Mouse (Mus musculus) liver, embryonic 16.5 days (tissue): ENCODE data around the gene Fyb. TPM values are rescaled to one million over a fixed set of nuclear protein-coding genes. Genes with fewer than 3 reads are reported as not detected.

Experiments
- ATAC-seq: fragments of 200-750 bp; cut with Nextera tagmentation; 2 replicates; pipeline ENCODE4 v1.8.0; 2017; ENCODE audit warnings: low read depth, mild to moderate bottlenecking, moderate number of reproducible peaks, moderate library complexity
- H3K27ac ChIP-seq: fragments of 300-500 bp; sonication (generic); 2 replicates; pipeline ENCODE4 v1.5.1; 2014; ENCODE audit warnings: mild to moderate bottlenecking, low read length
- H3K27me3 ChIP-seq: fragments of 300-500 bp; sonication (generic); 2 replicates; pipeline ENCODE4 v1.6.1; 2014; ENCODE audit warnings: low read depth, low read length, mixed read lengths; ENCODE audit not compliant: control insufficient read depth, insufficient read depth
- H3K36me3 ChIP-seq: fragments of 300-500 bp; sonication (generic); 2 replicates; pipeline ENCODE4 v1.6.1; 2014; ENCODE audit warnings: mild to moderate bottlenecking; ENCODE audit not compliant: control insufficient read depth, insufficient read depth
- H3K4me1 ChIP-seq: fragments of 300-500 bp; sonication (generic); 2 replicates; pipeline ENCODE4 v1.6.1; 2014; ENCODE audit warnings: low read depth, low read length, mixed read lengths; ENCODE audit not compliant: control insufficient read depth
- H3K4me2 ChIP-seq: fragments of 300-500 bp; sonication (generic); 2 replicates; pipeline ENCODE4 v1.6.1; 2014; ENCODE audit warnings: low read depth, low read length, mixed read lengths
- H3K4me3 ChIP-seq: fragments of 300-500 bp; sonication (generic); 2 replicates; pipeline ENCODE4 v1.5.1; 2014; ENCODE audit warnings: low read depth, mild to moderate bottlenecking, low read length
- H3K9ac ChIP-seq: fragments of 300-500 bp; sonication (generic); 2 replicates; pipeline ENCODE4 v1.6.1; 2014; ENCODE audit warnings: low read depth, low read length
- H3K9me3 ChIP-seq: fragments of 300-500 bp; sonication (generic); replicated peaks from 2 replicates; pipeline ENCODE4 v1.6.1; 2016; ENCODE audit warnings: low read length; ENCODE audit not compliant: control insufficient read depth
- WGBS: fragments of 180-500 bp; shearing (Covaris S2); extraction: QIAGEN DNeasy Blood & Tissue Kit; methylation state at CpG from one replicate; pipeline ENCODE4 v1.1.7; 2014; ENCODE audit not compliant: insufficient replicate concordance; 5-methylcytosine and 5-hydroxymethylcytosine counted together
- polyA plus RNA-seq: library from polyadenylated mRNA; unstranded; fragments of >200 nt; fragmentation: Nextera tagmentation; extraction: Ambion mirVana; gene quantifications from 2 replicates; pipeline ENCODE4 v1.2.1, GENCODE M21; 2015

The Fyb gene
- polyA plus RNA-seq, 1 experiment from 2014 or later: 21.9 TPM

- H3K27me3 ChIP-seq: no peaks in the 10 kb centered on the region
- no peak overlapping the region for H3K27ac ChIP-seq
- no peak overlapping the region for H3K9ac ChIP-seq
- peaks cover 20% of the 10 kb centered on the region for H3K4me1 ChIP-seq
- H3K4me3 ChIP-seq: no peak overlapping the region
- no peak for ATAC-seq
- WGBS: 32% methylated on average over 2 of the region's 2 CpGs
- no peaks in the 10 kb centered on the region for H3K36me3 ChIP-seq
- H3K9me3 ChIP-seq: no peaks in the 10 kb centered on the region
- no peak overlapping the region for H3K4me2 ChIP-seq
These were observed 179.5 kb downstream of the Fyb start for GRCm38 (mm10) chr15:6702164-6702563.

GRCm38 (mm10) chr15:6705351-6705901 is 182.8 kb downstream of the Fyb start:
- WGBS: 15% methylated on average over 7 of the region's 7 CpGs
- Histone ChIP-seq H3K27ac (peak overlapping the region; percentile 81), H3K4me2 (peak overlapping the region; percentile 60), H3K4me3 (peak overlapping the region; percentile 43), H3K4me1 (peaks cover 31% of the 10 kb centered on the region), H3K36me3 (no peaks in the 10 kb centered on the region), H3K9me3 (no peaks in the 10 kb centered on the region), H3K27me3 (no peaks in the 10 kb centered on the region), H3K9ac (peak overlapping the region; percentile 45)
- ATAC-seq: peak; percentile 41

- ATAC-seq: peak; percentile 61
- Histone ChIP-seq H3K4me1 (peaks cover 41% of the 10 kb centered on the region), H3K9me3 (no peaks in the 10 kb centered on the region), H3K9ac (peak overlapping the region; percentile 99), H3K36me3 (no peaks in the 10 kb centered on the region), H3K4me3 (peak overlapping the region; percentile 97), H3K27me3 (no peaks in the 10 kb centered on the region), H3K27ac (peak overlapping the region; percentile 98), H3K4me2 (peak overlapping the region; percentile 87)
- 0% methylated on average over 43 of the region's 43 CpGs for WGBS
These were observed 184.9 kb downstream of the Fyb start for GRCm38 (mm10) chr15:6707551-6707935.

DNA sequence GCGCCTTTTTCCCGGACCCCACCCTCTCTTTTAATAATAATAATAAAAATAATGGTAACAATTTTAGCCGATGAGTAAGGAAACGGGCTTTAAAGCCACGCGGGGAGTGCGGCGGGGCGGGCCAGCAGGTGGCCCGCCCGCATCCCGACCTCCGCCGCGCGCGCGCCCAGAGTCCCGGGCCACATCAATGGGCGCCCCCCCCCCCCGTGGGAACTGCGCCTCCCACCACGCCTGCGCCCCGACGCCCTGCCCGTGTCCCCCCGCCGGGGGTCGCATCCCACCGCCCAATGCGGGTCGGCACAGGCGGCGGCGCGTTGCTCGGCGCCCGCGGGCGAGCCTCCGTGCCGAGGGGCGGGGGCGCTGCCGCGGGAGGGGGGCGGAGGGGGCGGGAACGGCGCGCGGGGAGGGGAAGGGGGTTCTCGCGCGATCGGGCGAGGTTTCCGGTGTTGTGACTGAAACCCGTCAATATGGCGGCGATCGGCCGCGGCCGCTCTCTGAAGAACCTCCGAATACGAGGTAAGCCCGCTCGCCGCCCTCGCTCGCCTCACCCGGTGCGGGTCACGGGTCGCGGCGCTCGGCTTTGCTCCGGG is 185.4 kb downstream of the Fyb start, which contains the start of gene Rictor:
Gene Rictor (plus strand): TSS at position 444 of the 590 bp plus-strand sequence.
- no peaks in the 10 kb centered on the region for H3K27me3 ChIP-seq
- peaks cover 46% of the 10 kb centered on the region for H3K4me1 ChIP-seq
- peak within 1 kb of the TSS; percentile 98 for H3K27ac ChIP-seq
- peak within 1 kb of the TSS; percentile 97 for H3K4me3 ChIP-seq
- H3K9me3 ChIP-seq: no peaks in the 10 kb centered on the region
- WGBS: under 1% methylated on average over 72 of the region's 82 CpGs
- H3K4me2 ChIP-seq: peak within 1 kb of the TSS; percentile 87
- peak within 1 kb of the TSS; percentile 99 for H3K9ac ChIP-seq
- H3K36me3 ChIP-seq: no peaks in the 10 kb centered on the region
- ATAC-seq: peak; percentile 75

DNA sequence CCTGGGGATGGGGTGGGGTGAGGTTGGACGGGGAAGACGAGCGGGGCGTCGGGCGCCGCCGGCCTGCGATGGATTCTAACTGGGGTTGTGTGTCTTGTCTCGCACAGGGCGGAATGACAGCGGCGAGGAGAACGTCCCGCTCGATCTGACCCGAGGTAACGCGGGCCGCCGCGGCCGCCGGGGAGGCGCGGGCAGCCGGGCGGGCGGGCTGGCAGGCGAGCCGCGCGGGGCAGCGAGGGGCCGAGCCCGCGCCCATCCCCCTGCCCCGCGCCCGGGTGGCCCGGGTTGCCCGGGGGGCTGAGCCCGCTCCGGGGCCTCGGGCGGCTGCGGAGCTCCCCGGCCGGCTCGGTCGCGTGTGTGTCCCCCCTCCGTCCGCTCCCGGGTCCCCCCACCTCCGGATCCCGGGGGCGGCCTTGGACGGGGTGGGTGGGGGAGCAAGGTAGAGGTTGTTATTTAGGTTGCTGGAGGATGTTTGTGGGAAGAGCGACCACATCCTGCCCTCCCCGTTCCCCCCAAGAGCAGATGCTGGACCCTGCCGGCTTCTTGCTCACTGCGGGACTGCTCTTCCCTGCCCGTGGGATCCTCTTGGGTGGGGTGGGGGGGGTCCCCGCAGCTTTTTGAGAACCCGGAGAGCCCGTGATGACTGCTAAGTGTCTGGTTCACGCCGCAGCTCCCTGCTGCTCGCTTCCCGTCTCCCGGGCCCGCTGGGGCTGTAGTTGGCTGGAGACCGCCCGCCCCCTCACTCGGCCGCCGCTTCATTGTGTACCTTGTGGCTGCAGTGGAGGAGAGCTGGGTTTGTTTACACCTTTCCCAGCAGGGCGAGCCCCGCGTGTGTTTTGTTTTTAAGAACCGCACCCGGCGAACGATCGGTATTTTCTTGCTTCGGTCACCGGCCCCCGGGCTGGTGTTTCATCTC is 186.1 kb downstream of the Fyb start:
- no peaks in the 10 kb centered on the region for H3K27me3 ChIP-seq
- ATAC-seq: peak; percentile 36
- peaks cover 52% of the 10 kb centered on the region for H3K4me1 ChIP-seq
- under 1% methylated on average over 79 of the region's 89 CpGs for WGBS
- H3K27ac ChIP-seq: peak overlapping the region; percentile 98
- no peaks in the 10 kb centered on the region for H3K36me3 ChIP-seq
- H3K9me3 ChIP-seq: no peaks in the 10 kb centered on the region
- peak overlapping the region; percentile 97 for H3K4me3 ChIP-seq
- peak overlapping the region; percentile 99 for H3K9ac ChIP-seq
- peak overlapping the region; percentile 87 for H3K4me2 ChIP-seq

- Histone ChIP-seq H3K4me2 (peak overlapping the region; percentile 87), H3K27ac (peak overlapping the region; percentile 98), H3K4me1 (peaks cover 56% of the 10 kb centered on the region), H3K4me3 (peak overlapping the region; percentile 97), H3K9ac (peak overlapping the region; percentile 99), H3K9me3 (no peaks in the 10 kb centered on the region), H3K36me3 (no peaks in the 10 kb centered on the region), H3K27me3 (no peaks in the 10 kb centered on the region)
- ATAC-seq: no peak
- 24% methylated on average over 8 of the region's 8 CpGs for WGBS
These were observed 187.0 kb downstream of the Fyb start for GRCm38 (mm10) chr15:6709618-6710017.

GRCm38 (mm10) chr15:6710341-6710740 is 187.7 kb downstream of the Fyb start:
- Histone ChIP-seq H3K9ac (no peak overlapping the region), H3K4me1 (peaks cover 60% of the 10 kb centered on the region), H3K27me3 (no peaks in the 10 kb centered on the region), H3K4me2 (peak overlapping the region; percentile 87; the same call in 1 of the 2 replicates), H3K36me3 (no peaks in the 10 kb centered on the region), H3K27ac (no peak overlapping the region), H3K4me3 (no peak overlapping the region), H3K9me3 (no peaks in the 10 kb centered on the region)
- no peak for ATAC-seq
- WGBS: 69% methylated on average over 7 of the region's 7 CpGs

DNA sequence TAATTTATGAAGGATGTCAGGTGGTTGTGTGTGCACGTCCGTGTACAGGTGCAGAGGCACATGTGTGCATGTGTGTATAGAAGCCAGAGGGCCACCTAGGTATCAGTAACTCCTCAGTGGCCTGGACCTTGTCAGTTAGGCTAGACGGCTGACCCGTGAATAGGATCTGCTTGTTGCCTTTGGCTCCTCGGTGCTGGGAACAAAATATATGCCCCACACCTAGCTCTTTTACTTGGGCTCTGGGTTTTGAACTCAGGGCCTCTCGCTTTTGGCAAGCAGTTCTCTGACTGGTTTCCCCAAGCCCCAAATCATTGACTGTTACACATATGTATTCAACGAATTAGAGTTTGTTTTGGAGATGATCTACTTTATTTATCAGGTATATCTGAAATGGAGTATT is 188.6 kb downstream of the Fyb start:
- Histone ChIP-seq H3K9ac (no peak overlapping the region), H3K27ac (no peak overlapping the region), H3K9me3 (no peaks in the 10 kb centered on the region), H3K36me3 (no peaks in the 10 kb centered on the region), H3K4me3 (no peak overlapping the region), H3K4me2 (no peak overlapping the region; the same call in 1 of the 2 replicates), H3K27me3 (no peaks in the 10 kb centered on the region), H3K4me1 (peaks cover 53% of the 10 kb centered on the region)
- no peak for ATAC-seq
- 72% methylated on average over 7 of the region's 7 CpGs for WGBS
